Mouse (Mus musculus) kidney, adult 18-20 months (tissue): Measurements from ENCODE around the gene Abr.

Experiments used
- DNase-seq: peaks from one replicate; pipeline ENCODE4 v3.0.0; 2021

Abr gene

DNA sequence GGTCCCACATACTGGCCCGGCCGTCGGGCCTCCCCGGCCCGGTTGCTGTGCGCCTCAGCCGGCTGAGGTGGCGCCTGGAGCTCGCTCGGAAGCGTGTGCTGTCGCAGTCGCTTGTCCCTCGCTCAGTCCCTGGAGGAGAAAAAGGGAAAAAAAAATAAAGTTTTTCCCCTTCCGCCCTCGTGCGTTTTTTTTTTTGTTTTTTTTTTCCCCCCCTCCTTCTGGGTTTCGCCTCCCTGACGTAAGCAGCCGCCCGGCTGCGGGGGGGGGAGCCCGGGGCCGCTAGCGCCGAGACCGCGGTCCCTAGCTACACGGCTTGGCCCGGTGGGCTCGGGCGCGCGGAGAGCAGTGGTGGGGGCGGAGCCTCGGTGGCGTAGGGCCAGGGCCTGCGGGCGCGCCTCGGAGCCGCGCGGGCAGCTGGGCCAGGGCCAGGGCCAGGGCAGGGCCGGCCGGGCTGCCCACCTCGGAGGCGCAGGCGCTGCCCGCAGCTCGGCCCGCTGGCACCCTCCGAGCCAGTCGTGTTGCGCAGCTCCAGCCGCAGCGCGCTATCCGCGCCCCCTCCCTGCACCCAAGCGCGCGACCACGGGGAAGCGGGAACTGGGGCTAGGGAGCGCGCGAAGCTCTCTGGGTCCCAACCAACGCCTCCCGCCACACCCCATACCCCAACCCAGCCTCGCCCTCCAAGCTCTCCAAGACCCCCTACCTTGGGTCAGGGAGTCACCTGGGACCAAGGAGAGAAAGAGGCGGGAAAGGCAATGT lies 1.3 kb upstream of the Abr start:
- peak; percentile 72 for DNase-seq

- peak; percentile 66 for DNase-seq
These were observed 572 bp upstream of the Abr start for GRCm38 (mm10) chr11:76622566-76623205.

DNA sequence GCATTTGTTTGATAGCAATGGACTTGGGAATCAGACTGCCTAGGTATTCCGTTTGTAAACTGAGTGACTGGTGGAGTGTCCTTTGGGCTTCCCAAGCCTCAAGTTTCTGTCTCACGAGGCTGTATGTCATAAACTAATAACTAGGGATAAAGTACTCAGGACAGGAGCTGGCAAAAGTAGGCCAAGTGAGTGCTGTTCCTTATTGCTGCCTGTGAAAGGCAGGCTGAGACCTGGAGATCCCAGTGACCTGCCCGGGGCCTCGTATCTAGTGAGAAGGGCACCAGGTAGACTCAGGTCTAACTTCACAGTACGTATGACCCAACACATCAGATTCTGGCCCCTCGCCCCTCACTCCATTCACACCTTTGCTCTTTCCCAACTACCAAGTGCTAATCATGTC lies 4.0 kb downstream of the Abr start:
- DNase-seq: no peak

GRCm38 (mm10) chr11:76614246-76614645 lies 7.9 kb downstream of the Abr start:
- no peak for DNase-seq

GRCm38 (mm10) chr11:76612638-76613104 lies 9.4 kb downstream of the Abr start:
- peak; percentile 77 for DNase-seq

- no peak for DNase-seq
These were observed 11.2 kb downstream of the Abr start for GRCm38 (mm10) chr11:76610948-76611347.

GRCm38 (mm10) chr11:76606521-76606920 lies 15.6 kb downstream of the Abr start:
- DNase-seq: no peak

DNA sequence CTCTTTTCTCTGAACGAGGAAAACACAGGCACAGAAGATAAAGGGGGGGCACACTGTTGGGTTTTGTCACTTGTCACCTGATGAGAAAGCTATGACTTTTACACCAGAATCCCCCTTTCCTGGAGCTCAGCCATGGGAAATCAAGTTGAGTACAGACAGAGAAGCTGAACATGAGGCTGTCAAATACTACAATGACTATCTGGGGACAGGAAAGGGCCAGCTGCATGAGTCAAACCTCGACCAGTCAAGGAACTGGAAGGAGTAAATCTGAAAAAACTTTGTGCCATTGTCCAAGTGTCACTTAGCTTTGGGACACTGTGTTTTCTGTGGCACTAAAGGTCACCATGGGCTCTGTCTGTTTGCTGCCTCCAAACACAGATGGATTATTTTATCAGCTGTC lies 22.9 kb downstream of the Abr start:
- DNase-seq: no peak

DNA sequence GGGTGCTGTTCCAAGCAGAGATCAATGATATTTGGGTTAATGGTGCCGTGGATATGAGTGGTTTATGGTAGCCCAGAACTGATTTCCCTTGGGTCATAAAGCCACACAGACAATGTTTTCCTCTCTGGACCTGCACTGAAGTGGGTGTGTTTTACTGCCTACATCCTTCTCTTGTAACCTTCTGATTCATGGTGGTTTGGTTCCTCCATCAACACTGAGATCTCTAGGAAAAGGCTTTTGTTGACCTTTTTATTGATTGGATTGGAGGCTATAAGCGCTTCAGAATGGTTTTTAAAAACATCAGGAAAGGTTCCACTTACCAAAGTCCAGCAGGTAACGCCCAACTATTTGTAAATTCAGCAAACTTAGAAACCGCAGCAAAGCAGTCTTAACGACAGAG lies 23.4 kb downstream of the Abr start:
- DNase-seq: no peak

DNA sequence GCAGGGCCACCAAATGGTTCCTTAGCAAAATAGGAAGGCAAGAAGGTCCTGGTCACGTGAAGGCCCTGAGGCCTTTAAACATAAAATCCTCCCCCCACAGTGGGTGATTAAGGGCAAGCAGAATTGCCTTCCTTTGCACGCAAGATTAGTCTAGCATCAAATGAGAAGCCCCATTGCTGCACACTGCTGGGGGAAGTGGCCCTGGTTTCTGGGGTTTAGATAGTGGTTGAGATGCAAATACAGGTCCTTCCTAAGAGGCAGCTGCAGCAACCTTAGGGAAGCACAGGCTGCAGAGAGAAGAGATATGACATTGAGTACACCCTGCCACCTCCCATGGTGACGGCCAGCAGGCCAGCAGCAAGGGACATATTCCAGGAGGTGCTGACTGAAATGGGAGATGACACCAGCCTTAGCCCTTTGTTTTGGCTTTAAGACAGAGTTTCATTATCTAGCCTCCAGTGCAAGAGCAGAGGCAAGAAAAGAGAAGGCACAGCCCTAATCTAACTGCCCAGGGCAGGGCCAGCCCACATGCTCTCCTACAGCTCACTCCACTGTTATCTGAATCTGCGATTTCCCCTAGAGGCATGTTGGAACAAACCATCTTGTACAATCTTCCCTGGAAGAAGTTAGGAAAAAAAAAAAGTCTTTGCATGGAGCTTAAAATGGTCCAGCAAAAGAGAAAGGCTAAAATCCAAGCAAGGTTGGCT lies 28.3 kb downstream of the Abr start:
- DNase-seq: no peak

- DNase-seq: no peak
These were observed 32.4 kb downstream of the Abr start for GRCm38 (mm10) chr11:76589746-76590145.

GRCm38 (mm10) chr11:76588632-76589485 lies 33.3 kb downstream of the Abr start:
- DNase-seq: no peak

- no peak for DNase-seq
These were observed 34.1 kb downstream of the Abr start for GRCm38 (mm10) chr11:76588032-76588431.

DNA sequence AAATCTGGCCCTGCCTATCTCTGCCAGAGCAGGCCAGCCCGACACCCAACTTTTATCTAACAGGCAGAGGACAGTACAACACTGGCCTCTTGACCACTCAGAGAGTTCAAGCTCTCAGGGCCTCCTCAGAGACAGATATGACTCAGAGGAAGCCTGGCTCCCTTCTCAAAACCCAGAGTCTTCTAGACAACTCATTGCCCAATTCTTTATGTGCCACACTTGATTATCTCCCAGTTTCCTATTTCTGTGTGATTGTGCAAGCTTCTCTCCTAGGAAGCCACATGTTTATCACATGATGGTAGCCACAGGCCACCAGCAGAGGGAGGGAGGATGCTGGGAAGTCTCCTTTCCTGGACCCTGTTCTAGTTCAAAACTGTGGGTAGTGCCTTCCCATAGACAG lies 34.8 kb downstream of the Abr start:
- no peak for DNase-seq

- DNase-seq: no peak
These were observed 36.0 kb downstream of the Abr start for GRCm38 (mm10) chr11:76586119-76586518.

DNA sequence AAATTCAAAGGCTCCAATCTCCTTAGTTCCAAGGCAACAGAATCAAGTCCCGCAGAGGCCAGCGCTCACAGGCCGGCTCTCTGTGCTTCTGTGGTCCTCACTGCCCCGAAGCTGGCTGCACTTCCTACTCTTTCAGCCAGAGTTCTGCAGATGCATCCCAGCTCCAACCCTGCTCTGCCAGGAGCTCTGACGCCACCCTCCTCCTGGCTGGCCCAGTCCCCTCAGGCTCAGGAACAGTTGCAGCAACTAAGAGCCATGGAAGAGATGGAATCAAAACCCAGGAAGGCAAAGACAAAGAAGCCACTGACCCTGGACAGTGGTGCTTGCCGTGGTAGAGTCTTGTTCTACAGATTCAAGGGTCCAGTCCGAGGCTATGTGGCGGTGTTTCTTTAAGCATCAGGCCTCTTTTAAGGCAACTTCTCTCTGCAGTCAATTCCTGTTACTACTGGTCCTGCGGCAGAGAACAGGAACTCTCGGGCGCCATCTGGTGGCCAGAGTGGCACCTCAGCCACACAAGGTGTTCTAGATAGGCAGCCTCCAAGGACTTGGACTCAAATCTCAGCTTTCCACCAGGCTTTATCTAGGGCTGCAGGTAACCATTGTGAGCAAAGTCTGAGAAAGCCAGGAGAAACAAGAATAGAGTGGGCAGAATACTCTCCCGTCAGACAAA lies 44.4 kb downstream of the Abr start:
- DNase-seq: peak; percentile 88

DNA sequence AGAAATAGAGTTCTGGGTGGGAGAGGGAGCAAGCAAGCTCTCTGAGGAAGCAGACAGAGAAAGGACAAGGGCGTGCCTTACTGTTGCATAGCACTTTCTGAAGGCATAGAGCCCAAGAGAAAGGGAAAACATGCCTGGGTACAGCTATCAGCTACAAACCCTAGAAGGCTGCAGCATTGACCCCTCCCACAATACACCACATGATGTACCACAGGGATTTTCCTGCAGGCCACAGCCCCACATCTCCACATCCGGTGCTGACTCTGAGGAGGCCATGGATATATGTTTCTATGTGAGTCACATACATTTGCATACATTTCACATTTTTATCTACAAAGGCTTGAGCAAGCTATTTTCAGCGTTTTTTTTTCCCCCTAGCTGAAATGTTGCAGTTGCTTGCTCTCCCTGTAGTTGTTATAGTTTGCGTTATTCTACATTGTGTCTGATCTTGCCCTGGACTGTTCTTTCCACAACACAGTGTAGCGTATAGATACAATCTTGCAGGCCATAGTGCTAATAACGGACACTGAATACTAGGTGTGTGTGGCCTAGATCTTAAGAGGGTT lies 49.2 kb downstream of the Abr start:
- DNase-seq: no peak

GRCm38 (mm10) chr11:76571613-76571929 lies 50.5 kb downstream of the Abr start:
- no peak for DNase-seq

- peak; percentile 39 for DNase-seq
These were observed 51.1 kb downstream of the Abr start for GRCm38 (mm10) chr11:76570741-76571612.

DNA sequence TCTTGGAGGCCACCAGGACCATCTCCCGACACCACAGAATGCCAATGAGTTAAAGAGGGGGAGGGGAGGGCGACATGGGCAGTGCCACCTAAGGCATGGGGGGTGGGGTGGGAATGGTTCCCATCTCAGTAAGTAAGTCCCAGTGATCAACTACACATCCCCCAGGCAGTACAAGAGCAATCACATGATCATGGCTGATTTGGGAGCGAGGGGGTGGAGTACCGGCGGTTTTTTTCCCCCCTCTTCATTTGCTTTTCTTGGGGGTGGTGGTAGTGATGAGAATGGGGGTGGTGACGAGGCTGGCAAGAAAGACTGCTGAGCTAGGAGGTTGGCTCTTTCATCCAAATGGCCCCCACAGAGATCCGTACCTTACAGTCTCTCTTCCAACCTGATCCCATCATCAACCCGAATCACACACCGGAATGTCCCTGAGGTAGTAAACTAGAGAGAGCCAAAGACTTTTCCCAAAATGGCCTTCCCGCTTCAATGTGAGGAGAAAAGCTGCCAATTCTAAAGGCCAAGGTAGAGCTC lies 51.8 kb downstream of the Abr start:
- DNase-seq: no peak

- DNase-seq: no peak
These were observed 52.7 kb downstream of the Abr start for GRCm38 (mm10) chr11:76569436-76569835.
